Mouse (Mus musculus) T-helper 17 cell (primary cell): ENCODE data around the gene Gm6993.

Experiments used
- in situ Hi-C, 2 experiments: fragments of 300-600 bp; cut with MboI, MseI; formaldehyde crosslinking; loops; 1 replicate in 1 of 2; 2 replicates in 1 of 2; pipeline ENCODE4 v1.15.1; 2025; ENCODE audit warnings: high pct_unique_total_duplicates in 2 of 2

Gm6993 gene

GRCm38 (mm10) chr12:31239031-31239583 is 1.5 kb upstream of the Gm6993 start:
- in situ Hi-C loops, result no loop called here

GRCm38 (mm10) chr12:31239798-31240197 is 772 bp upstream of the Gm6993 start:
- in situ Hi-C loops, result no loop called here

GRCm38 (mm10) chr12:31241595-31242342 is 1.2 kb downstream of the Gm6993 start:
- in situ Hi-C loops, result no loop called here

- in situ Hi-C loops, result no loop called here
These were observed 3.4 kb downstream of the Gm6993 start for GRCm38 (mm10) chr12:31244001-31244400.

GRCm38 (mm10) chr12:31244691-31245090 is 4.1 kb downstream of the Gm6993 start:
- in situ Hi-C loops, result no loop called here

GRCm38 (mm10) chr12:31246153-31246552 is 5.6 kb downstream of the Gm6993 start:
- in situ Hi-C loops, result no loop called here

GRCm38 (mm10) chr12:31246615-31247014 is 6.0 kb downstream of the Gm6993 start:
- in situ Hi-C loops, result no loop called here

- in situ Hi-C loops, result no loop called here
These were observed 7.6 kb downstream of the Gm6993 start for GRCm38 (mm10) chr12:31248165-31248564.

- in situ Hi-C loops, result no loop called here
These were observed 8.1 kb downstream of the Gm6993 start for GRCm38 (mm10) chr12:31248681-31249080.

GRCm38 (mm10) chr12:31252259-31252658 is 11.7 kb downstream of the Gm6993 start:
- in situ Hi-C loops, result no loop called here

GRCm38 (mm10) chr12:31254978-31255377 is 14.4 kb downstream of the Gm6993 start:
- in situ Hi-C loops, result no loop called here

GRCm38 (mm10) chr12:31256121-31256903 is 15.7 kb downstream of the Gm6993 start:
- in situ Hi-C loops, result no loop called here

GRCm38 (mm10) chr12:31261882-31262281 is 21.3 kb downstream of the Gm6993 start:
- in situ Hi-C loops, result no loop called here

GRCm38 (mm10) chr12:31263921-31264320 is 23.4 kb downstream of the Gm6993 start:
- in situ Hi-C loops, result no loop called here

- in situ Hi-C loops, result no loop called here
These were observed 24.6 kb downstream of the Gm6993 start, which contains the start of gene Lamb1 for GRCm38 (mm10) chr12:31265005-31265721. Lamb1 (plus strand) TSS chr12:31265234.

- in situ Hi-C loops, result no loop called here
These were observed 25.3 kb downstream of the Gm6993 start for GRCm38 (mm10) chr12:31265722-31266431.

GRCm38 (mm10) chr12:31266686-31267085 is 26.1 kb downstream of the Gm6993 start:
- in situ Hi-C loops, result no loop called here

GRCm38 (mm10) chr12:31267363-31267762 is 26.8 kb downstream of the Gm6993 start:
- in situ Hi-C loops, result no loop called here

GRCm38 (mm10) chr12:31268315-31268714 is 27.7 kb downstream of the Gm6993 start:
- in situ Hi-C loops, result no loop called here

GRCm38 (mm10) chr12:31269020-31269597 is 28.5 kb downstream of the Gm6993 start:
- in situ Hi-C loops, result no loop called here

GRCm38 (mm10) chr12:31270361-31270760 is 29.8 kb downstream of the Gm6993 start:
- in situ Hi-C loops, result no loop called here
